16 mouse cellular contexts compared by ENCODE assay signal in the genomic region with DNA sequence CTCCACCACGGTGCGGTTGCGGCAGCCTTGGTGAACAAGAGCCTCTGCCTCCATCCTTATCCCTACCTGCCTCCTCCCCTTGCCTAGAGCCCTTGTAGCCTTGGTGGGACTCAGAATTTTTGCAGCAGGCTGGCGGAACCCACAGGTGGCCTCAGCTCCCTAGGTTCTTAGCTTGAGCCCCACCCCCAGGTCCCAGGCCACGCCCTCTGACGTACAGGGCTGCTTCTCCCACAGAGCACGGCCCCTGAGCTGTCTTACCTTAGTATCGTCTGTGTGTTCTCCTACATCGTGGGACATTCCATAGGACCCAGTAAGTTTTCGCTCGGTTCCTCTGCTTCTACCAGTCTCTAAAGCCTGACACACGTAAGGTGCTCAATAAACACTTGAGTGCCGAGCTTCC. TPM values are rescaled to one million over a fixed set of nuclear protein-coding genes. Genes with fewer than 3 reads are reported as not detected.
DNase-seq lines count a peak whose midpoint lies in the region; ATAC-seq and TF ChIP-seq lines count a peak whose summit lies in the region.
"Had no signal": no experiment of that assay in that cellular context is flagged by ENCODE, and none has a peak within 500 bp of the region (broad histone marks: within the 10 kb centered on the region; RNA-seq: fewer than 3 reads in every experiment).

No protein-coding gene starts in this region.

- H3K9me3 ChIP-seq in lung, embryonic 14.5 days (ENCODE audit: low read depth, low read length), result no peaks in the 10 kb centered on the region
- H3K9me3 ChIP-seq: hindbrain, embryonic 12.5 days had no signal

- no peak overlapping the region for H3K9ac ChIP-seq in lung, embryonic 14.5 days
- H3K9ac ChIP-seq: hindbrain, embryonic 12.5 days; liver, embryonic 14.5 days had no signal

- no peak for ATAC-seq in lung, embryonic 14.5 days (ENCODE audit: insufficient read depth)

- no peaks in the 10 kb centered on the region for H3K36me3 ChIP-seq in lung, embryonic 14.5 days (ENCODE audit: insufficient read depth)
- H3K36me3 ChIP-seq: hindbrain, embryonic 12.5 days had no signal

- no peaks in the 10 kb centered on the region for H3K27me3 ChIP-seq in lung, embryonic 14.5 days (ENCODE audit: insufficient read depth, low read length)
- H3K27me3 ChIP-seq: hindbrain, embryonic 12.5 days had no signal

- peak; percentile 40 for DNase-seq in embryo, embryonic 10 days (ENCODE audit: low spot score)
- no peak for DNase-seq in embryo, embryonic 10.5 days (ENCODE audit: low spot score)
- DNase-seq in thymus, postnatal 4 days, result peak; percentile 39
- no peak for DNase-seq in thymus, postnatal 25 days
- peak; percentile 39 for DNase-seq in lung, embryonic 14.5 days
- no peak for DNase-seq in left cerebral cortex, postnatal 10 days (ENCODE audit: extremely low spot score in 1 of 2, low spot score in 2 of 2)
- DNase-seq in spleen, postnatal 4 days (ENCODE audit: low spot score in 2 of 2), result no peak
- DNase-seq in layer of hippocampus, adult 9-10 months (ENCODE audit: low spot score), result no peak
- DNase-seq: adrenal gland, postnatal 14 days; cerebellum, adult 2 months; gastrocnemius, postnatal 14 days had no signal

- H3K4me2 ChIP-seq in lung, embryonic 14.5 days, result peak overlapping the region; percentile 40; the same call in 1 of the 2 replicates
- H3K4me2 ChIP-seq: hindbrain, embryonic 12.5 days had no signal

- no peaks in the 10 kb centered on the region for H3K4me1 ChIP-seq in lung, embryonic 14.5 days (ENCODE audit: insufficient read depth)

- TF ChIP-seq CTCF in lung, embryonic 14.5 days (IDR thresholded peaks at IDR 0.05; ENCODE audit: low read depth), result no peak

- no peak overlapping the region for H3K27ac ChIP-seq in lung, embryonic 14.5 days (ENCODE audit: low read depth)
- H3K27ac ChIP-seq: hindbrain, embryonic 12.5 days; liver, embryonic 14.5 days had no signal

- 0 out of 2 replicates have a peak overlapping the region, but pooled peaks have one; percentile 9 for H3K4me3 ChIP-seq in lung, embryonic 14.5 days (ENCODE audit: low read depth, low read length)
- H3K4me3 ChIP-seq: hindbrain, embryonic 12.5 days; myocyte had no signal

- intact Hi-C loops in left cerebral cortex, postnatal 10 days (cut with DNase I), result no loop called here

- WGBS in lung, embryonic 14.5 days, result 34% methylated on average over 13 of the region's 13 CpGs

RNA-seq across cellular contexts. Expression of gene Slc2a7, which starts 16.1 kb away (rescaled TPM):
- polyA plus RNA-seq in lung, embryonic 14.5 days (2014; fragmentation: Nextera tagmentation; extraction: Ambion mirVana), result not detected in 2 replicates
- total RNA-seq in left cerebral cortex, postnatal 10 days (2021), result not detected
- total RNA-seq: adrenal gland, postnatal 14 days; gastrocnemius, postnatal 14 days; layer of hippocampus, adult 18-20 months had no signal
- polyA plus RNA-seq: cerebellum, adult 2 months; hindbrain, embryonic 12.5 days; myocyte; testis, adult 2 months had no signal

RNA-seq across cellular contexts. Expression of gene Car6, which starts 36.3 kb away (rescaled TPM):
- polyA plus RNA-seq in lung, embryonic 14.5 days (2014; fragmentation: Nextera tagmentation; extraction: Ambion mirVana), result not detected in 2 replicates
- not detected for total RNA-seq in left cerebral cortex, postnatal 10 days (2021)
- total RNA-seq: layer of hippocampus, adult 18-20 months had no signal
- polyA plus RNA-seq: cerebellum, adult 2 months had no signal

RNA-seq across cellular contexts. Expression of gene Slc2a5, which starts 45.8 kb away (rescaled TPM):
- polyA plus RNA-seq in lung, embryonic 14.5 days (2014; fragmentation: Nextera tagmentation; extraction: Ambion mirVana), result 0.60 and 0.70 TPM in 2 replicates
- total RNA-seq in left cerebral cortex, postnatal 10 days (2021), result 1 to 10 TPM; 4.4 to 6.2 TPM

Comparison
In these comparisons a context has a peak if more than half of its experiments do, and no peak if none do; other contexts are left out.
1. DNase-seq: peak in embryo, embryonic 10 days (single experiment), thymus, postnatal 4 days (single experiment) and lung, embryonic 14.5 days (single experiment); none in embryo, embryonic 10.5 days (single experiment), thymus, postnatal 25 days (single experiment), left cerebral cortex, postnatal 10 days (0 of 2), spleen, postnatal 4 days (0 of 2) and layer of hippocampus, adult 9-10 months (single experiment).